Mouse (Mus musculus) 3T3-L1 (cell line): ENCODE measurements around the gene Flnc.
"Not testable (repeated sequence)": the region's sequence is repeated elsewhere in the genome, so short reads cannot be mapped to it uniquely, and the experiment has no call there.

Experiments
- DNase-seq: peaks from one replicate; pipeline ENCODE4 v3.0.0-alpha.2; 2015; ENCODE audit warnings: low read depth, low spot score

Gene Flnc

DNA sequence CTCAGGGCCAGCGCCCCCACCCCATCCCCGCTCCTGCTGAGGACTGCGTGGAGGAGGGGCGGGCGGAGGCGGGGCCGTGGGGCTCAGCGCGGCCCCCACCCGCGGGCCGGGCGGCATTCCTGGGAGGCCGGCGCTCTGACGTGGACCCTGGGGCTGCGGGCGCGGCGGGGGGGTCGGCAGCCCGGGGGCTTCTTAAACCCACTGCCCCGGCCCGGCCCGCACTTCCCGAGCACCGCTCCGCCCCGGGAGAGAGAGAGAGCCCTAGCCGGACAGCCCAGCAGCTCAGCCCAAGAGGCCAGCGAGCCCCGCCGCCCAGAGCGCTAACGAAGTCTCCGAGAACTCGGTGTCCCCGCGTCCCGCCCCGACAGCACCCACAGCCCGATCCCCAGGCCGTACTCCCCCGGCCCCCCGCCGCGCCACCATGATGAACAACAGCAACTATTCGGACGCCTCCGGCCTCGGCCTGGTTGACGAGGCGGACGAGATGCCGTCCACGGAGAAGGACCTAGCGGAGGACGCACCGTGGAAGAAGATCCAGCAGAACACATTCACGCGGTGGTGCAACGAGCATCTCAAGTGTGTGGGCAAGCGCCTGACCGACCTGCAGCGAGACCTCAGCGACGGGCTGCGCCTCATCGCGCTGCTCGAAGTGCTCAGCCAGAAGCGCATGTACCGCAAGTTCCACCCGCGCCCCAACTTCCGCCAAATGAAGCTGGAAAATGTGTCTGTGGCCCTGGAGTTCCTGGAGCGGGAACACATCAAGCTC is at the start of gene Flnc:
Gene Flnc (plus strand): TSS at position 219 of the 766 bp plus-strand sequence.
- DNase-seq = peak; percentile 64

DNA sequence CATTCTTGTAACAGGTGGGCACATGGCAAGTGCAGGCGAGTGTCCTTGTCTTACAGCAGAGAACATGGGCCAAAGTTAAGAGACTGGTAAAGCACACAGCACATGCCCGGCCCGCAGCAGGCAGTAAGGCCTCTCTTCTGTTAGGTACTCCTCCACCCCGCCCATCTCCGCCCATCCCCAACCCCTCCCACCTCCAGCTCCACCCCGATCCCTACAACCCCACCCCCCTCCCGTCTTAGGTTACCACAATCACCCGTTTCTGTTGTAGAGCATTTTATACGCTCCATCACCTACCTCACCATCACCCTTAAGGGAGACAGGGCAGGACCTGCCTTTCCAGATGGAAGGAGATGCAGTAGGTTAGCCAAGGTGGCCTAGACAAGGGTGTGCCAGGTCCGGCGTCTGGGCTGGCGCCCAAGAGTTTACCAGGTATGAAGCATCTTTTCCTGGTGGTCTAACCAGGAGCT is 45.0 kb upstream of the Flnc start, which contains the start of gene Opn1sw:
Gene Opn1sw (minus strand): TSS at position 417 of the 467 bp plus-strand sequence.
- peak; percentile 81 for DNase-seq

DNA sequence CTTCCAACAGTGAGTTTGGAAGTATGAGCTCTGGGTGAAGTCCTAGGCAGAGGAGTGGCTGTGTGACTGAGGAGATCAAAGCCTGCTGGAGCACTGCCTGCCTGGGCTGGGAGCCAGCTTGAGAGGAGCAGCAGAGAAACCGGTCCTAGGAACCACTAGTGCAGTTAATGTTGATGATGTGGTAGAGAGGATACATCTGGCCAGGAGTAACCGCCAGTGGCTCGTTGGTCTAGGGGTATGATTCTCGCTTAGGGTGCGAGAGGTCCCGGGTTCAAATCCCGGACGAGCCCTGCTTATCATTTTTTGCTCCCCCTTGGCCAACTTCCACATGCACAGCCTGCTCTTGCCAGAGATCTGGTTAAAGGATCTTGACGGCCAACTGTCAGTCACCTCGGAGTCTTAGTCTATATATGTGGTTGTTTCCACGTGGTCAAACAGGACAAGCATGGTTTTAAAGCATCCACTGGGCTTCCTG is 44.4 kb upstream of the Flnc start:
- peak; percentile 100 for DNase-seq

DNA sequence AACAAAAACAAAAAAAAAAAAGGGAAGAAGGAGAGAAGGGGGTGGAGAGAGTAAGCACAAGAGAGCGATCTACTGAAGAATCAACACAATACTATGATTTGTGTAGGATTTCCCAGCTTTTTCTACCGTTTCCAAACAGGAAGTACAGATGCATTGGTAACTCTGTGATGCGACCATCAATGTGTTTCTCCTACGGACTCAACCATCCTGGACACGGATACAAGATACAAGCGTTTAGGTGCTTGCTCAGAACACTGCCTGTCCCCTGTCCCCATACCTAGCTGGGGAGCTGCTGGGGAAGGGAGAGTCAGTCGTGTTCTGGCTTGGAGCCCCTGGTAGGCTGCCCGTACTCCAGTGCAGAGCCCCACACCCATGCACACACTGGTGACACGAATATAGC is 43.6 kb upstream of the Flnc start:
- no peak for DNase-seq

DNA sequence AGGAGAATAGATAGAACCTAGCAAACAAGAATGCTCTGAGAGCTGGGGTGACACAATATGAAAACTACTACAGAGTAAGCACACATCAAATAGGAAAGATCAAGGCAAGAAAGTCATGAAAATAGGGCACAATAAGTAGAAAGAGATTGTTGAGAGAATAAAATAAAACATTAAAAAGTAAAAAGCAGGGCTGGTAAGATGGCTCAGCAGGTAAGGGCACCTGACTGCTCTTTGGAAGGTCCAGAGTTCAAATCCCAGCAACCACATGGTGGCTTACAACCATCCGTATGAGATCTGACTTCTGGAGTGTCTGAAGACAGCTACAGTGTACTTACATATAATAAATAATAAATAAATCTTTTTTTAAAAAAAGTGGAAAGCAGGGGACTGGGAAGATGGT is 42.6 kb upstream of the Flnc start:
- not testable (repeated sequence) for DNase-seq

DNA sequence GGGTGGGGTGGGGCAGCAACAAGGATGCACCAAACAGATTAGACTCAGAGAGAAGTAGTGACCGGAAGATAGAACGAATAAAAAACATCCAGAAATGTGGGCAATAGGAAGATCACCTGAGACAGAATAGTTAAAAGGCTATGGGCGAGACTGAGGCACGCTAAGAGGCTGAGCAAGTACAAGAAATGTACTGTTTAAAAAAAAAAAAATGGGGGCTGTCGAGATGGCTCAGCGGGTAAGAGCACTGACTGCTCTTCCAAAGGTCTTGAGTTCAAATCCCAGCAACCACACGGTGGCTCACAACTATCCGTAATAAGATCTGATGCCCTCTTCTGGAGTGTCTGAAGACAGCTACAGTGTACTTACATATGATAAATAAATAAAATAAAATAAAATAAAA is 41.8 kb upstream of the Flnc start:
- DNase-seq = not testable (repeated sequence)

DNA sequence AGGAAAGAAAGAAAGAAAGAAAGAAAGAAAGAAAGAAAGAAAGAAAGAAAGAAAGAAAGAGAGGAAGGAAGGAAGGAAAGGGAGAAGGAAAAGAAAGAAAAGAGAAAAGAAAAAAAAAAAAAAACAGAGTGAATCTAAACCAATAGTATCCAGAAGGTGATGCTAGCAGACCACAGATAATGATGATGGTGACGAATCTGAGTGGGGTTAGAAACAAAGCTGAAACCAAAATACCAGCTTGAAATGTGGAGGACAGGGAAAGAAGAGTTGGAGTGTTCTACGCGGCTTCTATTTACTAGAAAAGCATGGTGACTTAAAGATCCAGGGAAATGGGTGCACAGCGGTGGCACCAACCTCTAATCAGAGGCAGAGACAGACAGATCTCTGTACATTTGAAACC is 41.3 kb upstream of the Flnc start:
- DNase-seq = peak; percentile 69

DNA sequence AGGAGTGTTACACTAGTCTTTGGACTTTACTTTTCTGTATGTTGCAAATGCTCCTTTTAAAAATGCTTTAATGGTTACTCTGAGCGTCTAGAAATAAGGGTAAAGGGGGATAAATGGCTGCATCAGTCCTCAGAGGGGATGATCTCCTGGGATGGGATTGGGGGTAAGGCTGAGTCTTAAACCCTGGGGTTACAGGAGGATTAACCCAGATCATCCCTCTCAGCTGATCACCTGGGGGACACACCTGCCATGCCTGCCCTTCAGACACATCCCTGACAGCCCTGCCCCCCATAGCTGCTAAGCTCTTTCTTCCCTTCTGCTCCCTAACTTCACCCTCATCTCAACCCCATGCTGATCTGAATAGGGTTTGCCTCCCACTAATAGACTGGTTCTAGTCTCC is 38.8 kb upstream of the Flnc start:
- DNase-seq = no peak

DNA sequence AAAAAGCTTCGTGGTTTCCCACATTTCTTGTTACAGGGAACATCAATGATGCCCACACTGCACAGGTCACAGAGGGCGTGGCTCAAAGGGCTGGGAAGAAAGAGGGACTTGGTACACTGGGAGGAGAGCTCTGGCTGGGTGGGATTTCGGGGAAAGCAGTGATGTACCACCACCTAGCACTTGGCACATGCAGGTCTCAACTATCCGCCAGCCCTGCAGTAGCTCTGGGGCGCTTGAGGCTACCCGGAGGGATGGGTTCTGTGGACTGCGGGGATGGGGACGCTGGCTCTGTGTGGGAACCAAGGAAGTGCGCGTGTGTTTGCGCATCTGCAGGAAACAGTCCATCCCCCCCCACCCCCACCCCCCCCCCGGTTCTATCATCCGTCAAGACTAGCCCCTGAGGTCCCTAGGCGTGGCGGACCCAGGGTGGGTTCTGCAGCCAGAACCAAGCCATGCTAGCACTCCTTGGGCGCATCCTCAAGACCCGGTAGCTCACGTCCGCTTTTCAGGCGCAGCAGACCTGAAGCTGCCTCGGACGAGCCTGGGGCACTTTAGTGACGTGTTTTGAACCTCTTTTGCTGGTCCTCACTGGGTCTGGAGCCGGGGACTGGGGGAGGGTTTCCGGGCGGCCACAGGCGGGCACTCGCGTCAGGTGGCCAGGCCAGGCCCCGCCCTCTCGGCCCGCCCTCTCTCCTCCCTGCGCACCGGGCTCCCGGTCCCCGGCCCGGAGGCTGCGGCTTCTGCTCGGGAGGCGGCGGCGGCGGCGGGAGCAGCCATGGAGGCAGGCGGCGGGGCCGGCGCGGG is 36.9 kb upstream of the Flnc start, which contains the start of gene Ccdc136:
Gene Ccdc136 (plus strand): TSS at position 400 of the 804 bp plus-strand sequence.
- peak; percentile 76 for DNase-seq

DNA sequence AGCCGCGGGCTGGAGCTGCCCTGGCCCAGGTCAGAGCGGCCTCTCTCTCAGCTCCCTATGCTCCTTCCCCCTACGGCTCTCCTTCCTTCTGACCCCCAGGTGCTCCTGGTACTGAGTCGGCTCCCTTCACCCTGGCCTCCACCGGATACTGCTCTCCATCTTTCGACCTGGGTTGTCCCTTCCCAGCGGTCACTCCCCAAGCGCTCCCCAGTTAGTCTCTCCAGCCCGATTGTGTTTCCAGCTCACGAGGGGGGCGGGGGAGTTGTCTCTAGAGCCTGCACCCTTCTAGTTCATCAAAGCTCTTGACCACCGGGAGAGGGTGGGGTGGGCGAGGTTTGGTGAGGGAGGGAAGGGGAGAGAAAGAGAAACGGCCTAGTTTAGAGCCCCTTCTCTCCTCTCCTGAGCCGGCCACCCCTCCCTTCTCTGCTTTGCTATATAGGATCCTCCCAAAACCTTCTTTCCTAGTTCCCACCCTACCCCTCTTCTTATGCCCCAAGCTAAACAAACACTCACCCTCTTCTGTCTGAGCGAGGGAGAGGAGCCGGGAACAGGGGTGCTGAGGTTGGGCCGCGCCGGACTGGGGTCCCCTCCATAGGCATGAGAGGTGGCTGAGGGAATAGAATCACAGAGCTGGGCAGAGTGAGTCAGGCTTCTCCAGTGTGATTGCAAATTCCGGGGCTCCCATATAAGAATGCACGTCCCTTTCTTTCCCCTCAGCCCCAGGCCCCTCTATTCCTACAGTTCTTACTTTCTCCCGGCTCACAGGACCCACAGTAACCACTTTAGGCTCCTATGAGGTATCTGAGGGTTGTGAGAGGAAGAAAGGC is 36.1 kb upstream of the Flnc start:
- DNase-seq = no peak

DNA sequence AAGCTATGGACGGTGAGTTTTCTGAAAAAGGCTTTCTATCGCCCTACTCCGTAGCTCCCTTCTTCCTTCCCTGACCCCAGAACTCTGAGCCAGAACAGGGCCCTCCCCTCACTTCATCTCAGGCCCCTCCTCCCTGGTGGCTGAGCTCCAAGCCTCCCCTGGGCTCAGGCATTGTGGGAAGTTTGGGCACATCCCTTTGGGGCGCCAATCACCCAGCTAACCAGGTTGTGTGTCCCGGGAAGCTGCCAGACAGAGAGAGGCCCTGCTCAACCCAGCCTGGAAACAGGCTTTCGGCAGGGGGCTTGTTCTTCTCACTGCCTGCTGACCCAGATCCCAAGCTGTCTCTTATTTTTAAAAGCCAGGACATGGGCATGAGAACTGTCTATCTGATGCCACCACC is 35.5 kb upstream of the Flnc start:
- no peak for DNase-seq

DNA sequence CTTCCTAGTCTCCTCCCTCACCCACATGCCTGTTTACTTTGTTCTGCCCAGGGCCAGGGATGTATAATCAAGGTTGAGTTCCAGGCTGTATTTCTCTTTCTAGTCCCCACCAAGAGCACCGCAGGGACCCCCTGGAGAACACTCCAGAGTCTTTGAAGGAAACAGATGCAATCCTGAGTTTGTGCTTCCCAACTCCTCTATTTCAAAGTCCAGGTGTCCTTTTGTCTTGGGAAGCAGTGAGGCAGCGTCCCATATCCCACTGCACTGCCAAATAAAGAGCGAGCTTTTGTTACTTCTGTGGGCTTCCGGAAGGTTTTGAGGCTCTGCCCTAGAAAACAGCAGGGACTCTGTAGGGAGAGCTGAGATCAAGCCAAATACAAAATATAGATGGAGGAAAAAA is 33.2 kb upstream of the Flnc start:
- DNase-seq = no peak

DNA sequence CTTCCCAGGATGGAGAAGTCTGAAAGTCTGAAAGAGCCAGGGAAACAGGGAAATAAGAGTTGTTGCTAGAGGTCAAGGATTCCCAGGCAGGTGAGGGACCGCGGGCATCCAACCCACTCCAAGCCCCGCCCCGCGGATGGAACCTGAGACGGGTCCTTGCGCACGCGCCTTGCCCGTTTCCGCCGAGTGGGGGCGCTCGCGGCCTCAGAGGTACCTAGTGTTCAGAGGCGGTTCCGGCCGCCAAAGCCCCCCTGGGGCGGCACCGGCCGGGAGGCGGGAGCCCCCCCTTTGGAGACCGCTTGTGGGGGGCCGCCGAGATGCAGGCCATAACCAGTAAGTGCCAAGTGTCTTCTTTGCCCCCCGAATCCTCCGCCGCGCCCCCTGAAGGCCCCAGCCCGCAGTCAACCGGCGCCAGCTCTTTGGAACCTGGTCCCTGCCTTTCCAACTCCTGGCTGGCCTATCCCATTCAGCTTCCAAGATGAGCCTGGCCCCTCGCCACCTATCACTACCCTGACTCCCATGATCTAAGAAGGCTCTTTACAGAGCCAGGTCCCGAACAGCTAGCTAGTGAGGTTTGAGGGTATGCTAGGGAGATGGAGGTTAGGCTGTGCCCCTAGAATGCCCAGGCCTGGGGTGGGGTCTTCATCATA is 30.2 kb upstream of the Flnc start:
- no peak for DNase-seq

DNA sequence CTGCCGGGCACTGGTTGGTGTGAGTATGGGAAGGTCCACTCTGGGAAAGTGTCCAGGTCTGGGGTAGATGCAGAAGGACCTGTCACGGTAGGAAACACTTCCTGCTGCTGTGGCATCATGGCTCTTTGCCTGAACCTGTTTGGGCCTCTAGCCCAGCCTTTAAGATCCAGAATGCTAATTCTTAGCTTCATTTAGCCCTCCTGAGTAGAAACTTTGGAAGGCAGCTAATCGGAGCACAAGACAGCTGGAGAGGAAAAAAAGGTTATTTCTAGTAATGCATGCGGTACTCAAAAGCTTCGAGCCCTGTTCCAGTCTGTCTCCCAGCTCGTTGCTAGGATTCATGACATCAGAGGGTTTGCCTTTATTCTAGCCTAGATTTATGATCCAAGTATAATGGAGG is 26.6 kb upstream of the Flnc start:
- DNase-seq = no peak

DNA sequence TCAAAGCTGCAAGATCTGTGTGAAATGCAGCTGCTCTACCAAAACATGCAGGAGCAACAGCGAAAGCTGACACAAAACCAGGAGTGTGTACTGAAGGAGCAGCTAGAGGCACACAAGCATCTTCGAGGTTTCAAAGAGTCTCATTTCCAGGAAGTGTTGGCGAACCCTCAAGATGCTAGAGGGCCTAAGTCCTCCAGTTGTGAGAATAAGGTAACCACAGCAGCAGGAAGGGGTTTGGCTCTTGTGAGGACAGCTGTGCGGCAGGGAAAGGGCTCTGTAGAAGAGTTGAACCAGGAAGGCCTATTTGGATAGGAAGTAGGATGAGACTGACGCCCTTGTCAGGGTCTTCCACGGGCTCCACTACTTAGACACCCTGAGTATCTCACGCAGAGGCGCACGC is 17.6 kb upstream of the Flnc start:
- no peak for DNase-seq

DNA sequence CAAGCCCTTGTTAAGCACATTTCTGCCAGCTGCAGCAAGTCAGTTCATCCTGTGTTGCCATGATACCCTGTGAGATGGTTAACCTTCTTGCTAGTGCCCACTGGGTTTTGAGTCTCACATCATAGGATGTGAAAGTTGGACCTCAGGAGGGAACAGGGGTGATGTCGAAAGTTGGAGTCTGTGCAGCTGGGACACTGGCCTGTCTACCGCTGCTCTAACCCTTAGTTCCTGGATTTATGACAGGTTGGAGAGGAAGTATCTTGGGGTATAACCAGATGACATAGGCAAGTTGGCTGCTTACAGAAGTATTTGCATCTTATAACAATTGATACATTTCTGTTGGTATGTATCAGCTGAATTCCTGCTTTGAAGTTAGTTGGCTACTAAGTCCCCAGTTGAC is 12.5 kb upstream of the Flnc start:
- DNase-seq = no peak

DNA sequence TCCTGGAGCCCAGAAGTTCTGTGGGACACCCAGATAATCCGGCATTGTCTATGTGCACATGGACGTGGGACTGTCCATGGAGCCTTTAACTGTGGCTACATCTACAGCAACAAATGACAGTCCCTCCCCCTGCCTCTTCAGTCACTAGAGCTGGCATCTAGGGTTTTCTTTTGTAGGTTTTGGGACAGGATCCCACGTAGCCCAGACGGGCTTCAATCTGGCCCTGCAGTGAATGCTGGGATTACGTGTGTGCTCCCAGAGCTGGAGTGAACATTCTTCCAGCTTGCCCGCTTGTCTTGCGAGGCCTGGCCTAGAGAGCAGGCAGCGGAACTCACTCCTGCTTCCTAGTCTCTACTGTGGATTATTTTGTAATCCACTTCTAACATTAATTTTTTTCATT is 7.9 kb upstream of the Flnc start:
- no peak for DNase-seq

DNA sequence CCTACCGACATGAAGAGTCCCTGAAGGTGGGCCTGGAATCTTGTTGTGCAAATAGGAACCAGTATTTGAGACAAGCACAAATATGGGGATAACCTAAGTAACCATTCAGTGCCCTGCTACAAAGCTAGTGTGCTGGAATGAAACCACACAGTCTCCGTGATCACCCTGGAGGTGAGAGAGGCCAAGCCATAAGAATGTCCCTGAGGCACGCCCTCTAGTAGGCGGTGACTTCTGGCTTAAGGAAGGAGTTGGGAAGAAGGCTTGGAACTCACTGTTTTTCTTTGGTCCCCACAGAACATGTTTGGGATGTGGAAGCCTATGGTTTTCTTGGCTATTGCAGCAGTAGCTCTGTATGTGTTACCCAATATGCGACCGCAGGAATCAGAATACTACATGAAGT is 6.7 kb upstream of the Flnc start:
- peak; percentile 36 for DNase-seq

DNA sequence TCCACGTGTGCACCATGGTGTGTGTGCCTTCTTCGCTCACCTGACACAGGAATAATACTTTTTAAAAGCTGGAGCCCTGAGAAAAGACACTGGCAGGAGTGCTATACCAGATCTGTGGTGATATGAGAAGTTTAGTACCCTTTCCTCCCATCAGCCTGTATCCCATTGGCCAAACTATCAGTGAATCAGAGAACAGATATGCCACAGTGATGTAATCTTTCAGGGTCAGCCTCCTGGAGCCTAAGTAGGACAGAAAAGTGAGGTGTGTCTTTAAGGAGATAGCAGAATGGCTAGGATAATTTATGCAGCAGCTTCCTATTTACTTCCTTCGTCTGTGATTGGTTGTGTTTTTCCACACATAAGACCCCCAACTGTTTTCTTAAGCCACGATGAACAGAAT is 4.9 kb upstream of the Flnc start:
- DNase-seq = peak; percentile 72

DNA sequence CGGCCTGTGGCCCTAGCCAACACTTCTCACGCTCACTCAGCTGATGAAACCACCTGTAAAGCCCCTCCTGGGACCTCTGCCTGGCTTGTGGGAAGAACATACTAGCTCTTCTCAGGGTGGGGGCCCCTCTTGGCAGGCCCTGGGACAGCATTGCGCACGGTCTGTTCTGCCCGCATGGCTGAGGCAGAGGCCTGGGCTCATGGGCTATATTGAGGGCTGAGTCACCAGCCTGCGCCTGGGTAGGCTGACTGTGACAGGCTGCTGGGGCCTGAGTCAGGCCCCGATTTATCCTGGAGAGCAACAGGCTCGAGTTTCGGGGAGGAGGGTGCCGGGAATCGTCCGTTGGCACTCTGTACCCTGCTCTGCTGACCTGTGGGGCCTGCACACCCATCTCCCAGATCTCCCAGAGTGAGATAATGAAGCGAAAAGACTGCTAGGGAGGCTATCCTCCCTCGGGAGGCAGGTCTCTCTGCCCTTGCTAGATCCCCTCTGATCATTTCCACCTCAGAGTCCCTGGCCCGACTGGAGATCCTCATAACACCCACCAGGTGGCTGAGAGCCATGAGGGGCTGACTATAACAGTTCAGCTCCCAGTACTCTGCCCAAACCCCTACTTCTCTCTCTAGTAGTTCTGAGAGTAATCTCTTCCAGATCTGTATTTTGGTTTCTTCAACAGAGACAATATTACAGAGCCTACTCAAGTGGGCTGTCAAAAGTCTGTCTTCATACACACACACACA is 2.2 kb upstream of the Flnc start:
- peak; percentile 88 for DNase-seq

DNA sequence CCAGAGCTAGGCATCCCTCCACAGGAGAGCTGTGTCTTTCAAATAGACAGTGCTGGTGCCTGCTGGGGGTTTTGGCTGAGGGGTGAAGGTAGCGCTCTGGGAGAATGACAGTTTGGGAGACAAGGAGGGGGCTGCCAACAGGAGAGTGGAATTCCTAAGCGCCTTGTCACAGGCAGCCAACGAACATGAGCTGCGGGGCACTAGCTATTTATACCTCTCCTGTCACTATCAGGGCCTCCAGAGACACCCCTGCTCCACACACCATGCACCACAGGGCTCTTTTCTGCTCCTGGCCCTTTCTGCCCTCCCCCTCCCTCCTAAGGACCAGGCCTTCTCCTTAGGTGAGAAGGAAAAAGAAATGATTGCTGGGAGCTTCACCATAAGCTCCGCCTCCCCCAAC is 1.6 kb upstream of the Flnc start:
- DNase-seq = peak; percentile 81
